Mouse (Mus musculus): ENCODE measurements around the gene Sacm1l. TPM values are rescaled to one million over a fixed set of nuclear protein-coding genes. Genes with fewer than 3 reads are reported as not detected.

The Sacm1l gene
- 98.4 TPM for polyA plus RNA-seq (2017; shearing (Covaris generic))

DNA sequence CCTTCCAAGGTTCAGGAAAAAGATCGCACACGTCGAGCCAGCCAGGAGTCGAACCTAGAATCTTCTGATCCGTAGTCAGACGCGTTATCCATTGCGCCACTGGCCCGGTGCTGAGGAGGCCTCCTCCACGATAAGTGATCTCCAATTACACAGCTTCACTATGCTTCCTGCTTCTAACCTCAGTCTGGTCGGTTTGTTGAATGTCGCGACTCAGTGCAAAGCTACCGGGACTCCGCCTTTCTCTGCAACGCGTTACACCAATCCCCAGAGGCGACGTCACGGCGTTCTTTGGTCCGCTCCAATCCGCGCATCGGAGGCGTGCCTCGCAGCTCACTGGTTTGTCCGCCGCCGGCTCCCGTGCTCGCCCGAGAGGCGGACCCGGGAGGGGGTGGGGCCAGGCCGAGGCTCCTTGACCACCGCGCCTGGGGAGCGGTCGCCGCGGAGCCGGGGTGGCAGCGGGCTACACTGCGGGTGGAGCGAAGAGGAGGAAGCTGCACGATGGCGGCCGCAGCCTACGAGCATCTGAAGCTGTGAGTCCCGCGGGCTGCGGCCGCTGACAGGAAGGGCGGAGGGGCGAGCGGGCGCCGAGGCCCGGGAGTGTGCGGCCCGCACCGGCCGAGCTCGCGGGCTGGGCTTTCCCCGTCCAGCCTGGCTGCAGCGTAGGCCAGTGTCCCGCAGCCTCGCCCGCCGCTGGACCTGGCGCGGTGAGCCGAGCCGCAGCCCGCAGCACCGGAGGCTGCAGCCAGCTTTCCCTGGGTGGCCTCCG lies at the start of gene Sacm1l:
Sacm1l (plus strand) TSS at position 368 of the 766 bp plus-strand sequence.

DNA sequence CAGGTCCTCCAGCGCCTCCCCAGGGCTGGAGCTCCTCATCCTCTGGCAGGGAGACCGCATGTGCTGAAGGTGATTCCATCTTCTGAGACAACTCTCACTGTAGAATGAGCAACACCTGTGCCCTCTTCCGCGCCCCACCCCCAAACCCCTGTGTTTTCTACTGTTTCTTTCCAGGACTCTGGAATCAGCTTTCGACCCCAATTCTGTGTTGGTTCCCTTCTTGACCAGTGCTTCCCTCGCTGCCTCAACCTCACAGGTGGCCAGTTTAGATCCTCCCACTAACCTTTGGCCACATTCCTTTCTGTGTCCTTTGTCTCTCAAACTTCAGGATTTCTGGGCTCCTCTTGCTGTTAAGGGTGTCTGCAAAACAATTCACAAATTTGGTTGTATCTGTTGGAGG lies 102.7 kb downstream of the Sacm1l start, which contains the start of gene Slc6a20b:
Slc6a20b (minus strand) TSS at position 285 of the 400 bp plus-strand sequence.

Other genes with a start within 250 kb of the Sacm1l start
- 703 TPM for gene Lars2, start 162.8 kb upstream of the Sacm1l start, polyA plus RNA-seq (2017; shearing (Covaris generic))
- 29.5 TPM for gene Limd1, start 51.1 kb upstream of the Sacm1l start, polyA plus RNA-seq (2017; shearing (Covaris generic))
- gene Slc6a20b, start 102.8 kb downstream of the Sacm1l start, polyA plus RNA-seq (2017; shearing (Covaris generic)) = 0.26 TPM
- 8.3 TPM for gene Ccr9, start 148.7 kb downstream of the Sacm1l start, polyA plus RNA-seq (2017; shearing (Covaris generic))
- not detected for gene Slc6a20a, start 149.1 kb downstream of the Sacm1l start, polyA plus RNA-seq (2017; shearing (Covaris generic))
- gene Lztfl1, start 187.9 kb downstream of the Sacm1l start, polyA plus RNA-seq (2017; shearing (Covaris generic)) = 37.7 TPM

Data from CD4-positive, CD25-positive, alpha-beta regulatory T cell, adult 9 weeks (primary cell).